Mouse (Mus musculus): Measurements from ENCODE around the gene Sar1b. TPM values are rescaled to one million over a fixed set of nuclear protein-coding genes. Genes with fewer than 3 reads are reported as not detected.
A peak's percentile ranks its signal among the peaks of the same experiment; 100 is the strongest.

Gene Sar1b
- total and polyA plus RNA-seq, 3 experiments, result 64.2 to 149 (median 123) TPM

DNA sequence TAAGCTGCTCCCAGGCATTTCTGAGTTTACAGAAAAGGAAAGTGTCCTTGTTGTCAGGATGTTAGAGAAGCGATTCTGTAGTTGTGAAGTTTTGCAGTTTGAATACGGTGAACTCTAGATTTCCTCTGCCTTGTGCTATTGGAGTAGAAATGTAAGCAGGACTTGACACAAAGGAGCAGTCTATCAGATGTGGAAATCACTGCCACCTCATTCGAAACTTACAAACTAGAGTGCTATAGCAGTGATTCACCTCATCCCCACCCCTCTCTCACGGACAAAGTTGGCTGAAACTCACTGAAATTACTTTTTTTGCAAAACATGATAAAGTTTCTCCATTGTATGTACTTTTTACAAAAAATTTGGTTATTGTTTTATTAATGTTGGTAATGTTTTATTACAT is 1.3 kb downstream of the Sar1b start:
- H3K4me1 ChIP-seq (ENCODE audit: control insufficient read depth, insufficient read depth, low read length), result peaks cover 7% of the 10 kb centered on the region
- TF ChIP-seq EP300 (IDR thresholded peaks at IDR 0.05; ENCODE audit: insufficient read depth, low read depth, low read length) (no peak), POLR2A (IDR thresholded peaks at IDR 0.05; ENCODE audit: insufficient read depth, low read depth, low read length) (no peak), CTCF (IDR thresholded peaks at IDR 0.05) (no peak)
- no peak overlapping the region for H3K9ac ChIP-seq (ENCODE audit: low read depth, low read length)
- H3K36me3 ChIP-seq (ENCODE audit: control insufficient read depth, insufficient read depth, low read length), result peaks cover 4% of the 10 kb centered on the region
- no peak overlapping the region for H3K27ac ChIP-seq
- no peak overlapping the region for H3K4me3 ChIP-seq
- intact Hi-C loops (cut with DNase I), result loop anchor here (5.0 kb wide), 1 partner anchor 237 kb away; the partner anchor contains the start of genes Cdkl3 and Ube2b
- H3K79me2 ChIP-seq (replicated peaks; ENCODE audit: control insufficient read depth, insufficient read depth, low read length), result peaks cover 3% of the 10 kb centered on the region
- DNase-seq, result no peak
- 66% methylated on average over 4 of the region's 4 CpGs for whole genome bisulfite sequencing
- H3K27me3 ChIP-seq (ENCODE audit: control insufficient read depth, insufficient read depth, low read length), result no peaks in the 10 kb centered on the region

DNA sequence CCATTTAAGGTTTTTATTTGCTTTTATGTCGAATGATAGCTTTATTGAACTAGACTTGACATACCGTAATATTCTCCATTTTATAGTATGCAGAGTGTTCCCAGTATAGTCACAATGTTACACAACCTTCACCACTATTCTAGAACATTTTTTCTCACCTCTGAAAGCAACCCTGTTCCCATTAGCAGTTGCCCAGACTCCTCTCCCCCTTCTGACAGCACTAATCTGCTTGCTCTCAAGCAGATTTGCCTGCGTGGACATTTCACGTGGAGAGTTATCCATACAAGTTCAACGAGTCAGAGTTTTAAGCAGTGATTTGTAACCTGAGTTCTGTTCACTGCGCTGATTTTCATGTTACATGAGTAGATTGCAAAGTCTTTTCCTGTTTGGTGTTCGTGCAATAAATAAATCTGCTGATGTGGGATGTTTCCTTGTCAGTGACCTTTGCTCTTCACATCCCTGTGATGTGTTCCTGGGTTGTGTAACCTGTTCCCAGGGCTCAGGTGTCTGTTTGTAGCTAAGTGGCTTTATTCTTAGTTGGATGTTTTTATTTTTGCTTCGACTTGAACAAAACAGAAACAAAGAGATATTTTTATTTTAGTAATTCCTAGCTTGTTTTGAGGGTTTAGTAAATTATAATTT is 4.2 kb downstream of the Sar1b start:
- no peak overlapping the region for H3K9ac ChIP-seq (ENCODE audit: low read depth, low read length)
- WGBS, result 45% methylated on average over 8 of the region's 8 CpGs
- no peaks in the 10 kb centered on the region for H3K27me3 ChIP-seq (ENCODE audit: control insufficient read depth, insufficient read depth, low read length)
- peak overlapping the region; percentile 8; the same call in 1 of the 2 replicates for H3K27ac ChIP-seq
- no peak for TF ChIP-seq POLR2A (IDR thresholded peaks at IDR 0.05; ENCODE audit: insufficient read depth, low read depth, low read length)
- no peak for TF ChIP-seq CTCF (IDR thresholded peaks at IDR 0.05)
- TF ChIP-seq EP300 (IDR thresholded peaks at IDR 0.05; ENCODE audit: insufficient read depth, low read depth, low read length), result no peak
- peaks cover 8% of the 10 kb centered on the region for H3K79me2 ChIP-seq (replicated peaks; ENCODE audit: control insufficient read depth, insufficient read depth, low read length)
- DNase-seq, result no peak
- peaks cover 9% of the 10 kb centered on the region for H3K4me1 ChIP-seq (ENCODE audit: control insufficient read depth, insufficient read depth, low read length)
- H3K4me3 ChIP-seq, result no peak overlapping the region
- H3K36me3 ChIP-seq (ENCODE audit: control insufficient read depth, insufficient read depth, low read length), result peaks cover 4% of the 10 kb centered on the region
- intact Hi-C loops (cut with DNase I), result no loop called here

DNA sequence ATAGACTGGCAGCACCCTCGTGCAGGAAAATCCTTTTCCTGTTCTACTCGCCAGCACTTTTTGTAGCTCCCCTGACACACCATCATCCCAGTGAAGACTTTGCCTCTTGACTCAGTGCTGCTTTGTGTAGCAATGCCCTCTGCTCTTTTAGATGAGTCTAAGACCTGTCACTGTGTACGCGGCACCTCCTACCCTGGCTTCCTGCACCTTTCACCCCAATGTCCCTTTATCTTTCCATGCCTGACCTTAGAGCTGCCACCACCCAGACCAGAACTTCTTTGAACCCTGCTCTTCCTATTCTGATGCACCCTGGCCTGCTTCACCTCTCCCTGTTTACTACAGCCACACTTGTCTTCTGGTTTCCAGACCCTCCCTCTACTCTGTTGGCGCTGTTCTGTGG is 4.8 kb downstream of the Sar1b start:
- 41% methylated on average over 5 of the region's 5 CpGs for WGBS
- no peak for DNase-seq
- Histone ChIP-seq H3K27ac (peak overlapping the region; percentile 8; the same call in 1 of the 2 replicates), H3K4me1 (ENCODE audit: control insufficient read depth, insufficient read depth, low read length) (peaks cover 7% of the 10 kb centered on the region), H3K36me3 (ENCODE audit: control insufficient read depth, insufficient read depth, low read length) (peaks cover 4% of the 10 kb centered on the region), H3K27me3 (ENCODE audit: control insufficient read depth, insufficient read depth, low read length) (no peaks in the 10 kb centered on the region), H3K79me2 (replicated peaks; ENCODE audit: control insufficient read depth, insufficient read depth, low read length) (peaks cover 10% of the 10 kb centered on the region), H3K4me3 (no peak overlapping the region), H3K9ac (ENCODE audit: low read depth, low read length) (no peak overlapping the region)
- intact Hi-C loops (cut with DNase I), result no loop called here
- no peak for TF ChIP-seq EP300 (IDR thresholded peaks at IDR 0.05; ENCODE audit: insufficient read depth, low read depth, low read length)

DNA sequence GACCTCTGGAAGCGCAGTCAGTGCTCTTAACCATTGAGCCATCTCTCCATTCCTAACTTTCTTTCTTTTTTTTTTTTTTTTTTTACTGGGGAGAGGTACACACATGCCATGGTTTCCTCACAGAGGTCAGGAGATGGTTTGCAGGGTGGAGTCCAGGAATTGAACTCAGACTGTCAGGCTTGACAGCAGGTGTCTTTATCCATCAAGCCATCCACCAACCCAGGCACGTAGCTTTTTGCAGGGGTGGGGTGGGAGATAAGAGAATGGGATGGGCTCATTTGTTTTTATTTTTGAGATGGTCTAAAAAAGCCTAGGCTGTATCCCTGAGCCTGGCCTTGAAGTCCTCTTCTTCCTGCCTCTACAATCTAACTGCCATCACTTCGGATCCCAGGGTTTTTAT is 12.0 kb downstream of the Sar1b start:
- DNase-seq, result no peak
- Histone ChIP-seq H3K9ac (ENCODE audit: low read depth, low read length) (no peak overlapping the region), H3K27ac (no peak overlapping the region), H3K4me1 (ENCODE audit: control insufficient read depth, insufficient read depth, low read length) (peaks cover 4% of the 10 kb centered on the region), H3K27me3 (ENCODE audit: control insufficient read depth, insufficient read depth, low read length) (no peaks in the 10 kb centered on the region), H3K79me2 (replicated peaks; ENCODE audit: control insufficient read depth, insufficient read depth, low read length) (peaks cover 8% of the 10 kb centered on the region), H3K36me3 (ENCODE audit: control insufficient read depth, insufficient read depth, low read length) (peaks cover 9% of the 10 kb centered on the region), H3K4me3 (no peak overlapping the region)
- intact Hi-C loops (cut with DNase I), result no loop called here
- no peak for TF ChIP-seq CTCF (IDR thresholded peaks at IDR 0.05)
- no peak for TF ChIP-seq EP300 (IDR thresholded peaks at IDR 0.05; ENCODE audit: insufficient read depth, low read depth, low read length)
- TF ChIP-seq POLR2A (IDR thresholded peaks at IDR 0.05; ENCODE audit: insufficient read depth, low read depth, low read length), result no peak
- 87% methylated on average over 3 of the region's 3 CpGs for WGBS

DNA sequence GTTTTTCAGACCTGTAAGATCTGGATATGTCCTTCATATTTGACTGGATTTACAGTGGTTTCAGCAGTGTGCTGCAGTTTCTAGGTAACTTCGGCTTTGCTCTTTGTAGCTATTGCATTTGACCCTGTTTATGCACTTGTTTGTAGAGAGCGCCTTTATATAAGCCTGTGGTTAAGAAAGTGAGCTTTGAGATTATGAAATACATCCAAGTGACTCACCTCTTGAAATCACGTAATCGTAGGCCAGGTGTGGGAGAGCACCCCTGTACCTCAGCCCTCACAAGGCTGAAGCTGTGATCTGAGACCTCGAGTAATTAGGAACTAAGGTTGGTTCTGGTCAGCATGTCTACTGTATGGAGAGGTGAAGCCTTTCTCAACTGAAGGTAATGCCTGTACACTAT is 14.0 kb downstream of the Sar1b start:
- H3K27me3 ChIP-seq (ENCODE audit: control insufficient read depth, insufficient read depth, low read length), result no peaks in the 10 kb centered on the region
- no peak overlapping the region for H3K9ac ChIP-seq (ENCODE audit: low read depth, low read length)
- peaks cover 3% of the 10 kb centered on the region for H3K79me2 ChIP-seq (replicated peaks; ENCODE audit: control insufficient read depth, insufficient read depth, low read length)
- no peak overlapping the region for H3K4me3 ChIP-seq
- H3K27ac ChIP-seq, result no peak overlapping the region
- H3K36me3 ChIP-seq (ENCODE audit: control insufficient read depth, insufficient read depth, low read length), result peaks cover 14% of the 10 kb centered on the region
- TF ChIP-seq CTCF (IDR thresholded peaks at IDR 0.05), result no peak
- TF ChIP-seq POLR2A (IDR thresholded peaks at IDR 0.05; ENCODE audit: insufficient read depth, low read depth, low read length), result no peak
- TF ChIP-seq EP300 (IDR thresholded peaks at IDR 0.05; ENCODE audit: insufficient read depth, low read depth, low read length), result no peak
- DNase-seq, result no peak
- peaks cover 3% of the 10 kb centered on the region for H3K4me1 ChIP-seq (ENCODE audit: control insufficient read depth, insufficient read depth, low read length)
- 91% methylated on average over 5 of the region's 5 CpGs for WGBS
- intact Hi-C loops (cut with DNase I), result no loop called here

DNA sequence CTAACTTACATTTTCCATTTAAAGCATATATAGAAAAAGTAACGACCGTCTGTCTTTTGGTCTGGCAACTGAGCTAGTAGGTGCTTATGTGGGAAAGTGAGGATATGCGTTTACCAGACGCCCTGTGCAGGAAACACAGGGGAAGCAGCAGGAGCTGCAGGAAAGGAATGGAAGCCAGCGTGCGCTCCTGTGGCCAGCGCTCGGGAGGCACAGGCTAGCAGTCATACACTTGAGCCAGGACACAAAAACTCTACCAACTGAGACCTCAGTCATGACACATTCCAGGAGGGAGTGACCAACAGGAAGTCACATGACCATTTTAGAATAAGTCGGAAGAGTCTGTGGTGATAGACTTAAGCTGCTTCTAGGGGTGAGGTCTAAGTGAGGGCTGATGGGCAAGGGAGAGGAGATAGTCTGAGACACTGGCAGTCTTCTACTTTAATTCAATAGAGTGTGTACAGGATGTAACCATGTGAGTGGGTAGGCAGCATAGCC is 17.3 kb downstream of the Sar1b start:
- Histone ChIP-seq H3K36me3 (ENCODE audit: control insufficient read depth, insufficient read depth, low read length) (peaks cover 14% of the 10 kb centered on the region), H3K27ac (no peak overlapping the region)
- intact Hi-C loops (cut with DNase I), result no loop called here

More for the DNA sequence above, 17.3 kb downstream of the Sar1b start:
- Histone ChIP-seq H3K79me2 (replicated peaks; ENCODE audit: control insufficient read depth, insufficient read depth, low read length) (0 out of 2 replicates have a peak, but pooled peaks cover under 1% of the 10 kb centered on the region), H3K27me3 (ENCODE audit: control insufficient read depth, insufficient read depth, low read length) (no peaks in the 10 kb centered on the region), H3K9ac (ENCODE audit: low read depth, low read length) (no peak overlapping the region), H3K4me3 (no peak overlapping the region), H3K4me1 (ENCODE audit: control insufficient read depth, insufficient read depth, low read length) (peaks cover 3% of the 10 kb centered on the region)
- DNase-seq, result no peak
- WGBS, result 51% methylated on average over 9 of the region's 9 CpGs
- TF ChIP-seq POLR2A (IDR thresholded peaks at IDR 0.05; ENCODE audit: insufficient read depth, low read depth, low read length) (no peak), EP300 (IDR thresholded peaks at IDR 0.05; ENCODE audit: insufficient read depth, low read depth, low read length) (0 out of 2 replicates have a peak, but pooled peaks have one; percentile 9)

Data from heart, adult 2 months (tissue).